Comparison of ENCODE assay signal across 9 mouse cellular contexts in genomic region chr16:92301989-92302388, GRCm38 (mm10). TPM values are rescaled to one million over a fixed set of nuclear protein-coding genes. Genes with fewer than 3 reads are reported as not detected.
DNase-seq lines count a peak whose midpoint lies in the region; ATAC-seq lines count a peak whose summit lies in the region.
"Had no signal": no experiment of that assay in that cellular context is flagged by ENCODE, and none has a peak within 500 bp of the region (broad histone marks: within the 10 kb centered on the region; RNA-seq: fewer than 3 reads in every experiment).

No protein-coding gene starts in this region.

- ATAC-seq in embryonic facial prominence, embryonic 15.5 days (ENCODE audit: insufficient number of reproducible peaks, low FRiP score, low TSS enrichment, low read depth), result no peak

- H3K36me3 ChIP-seq in embryonic facial prominence, embryonic 15.5 days, result peaks cover 18% of the 10 kb centered on the region
- H3K36me3 ChIP-seq in hindbrain, embryonic 10.5 days, result peaks cover 17% of the 10 kb centered on the region

- H3K9me3 ChIP-seq in embryonic facial prominence, embryonic 15.5 days (replicated peaks), result no peaks in the 10 kb centered on the region
- no peaks in the 10 kb centered on the region for H3K9me3 ChIP-seq in hindbrain, embryonic 10.5 days

- H3K27me3 ChIP-seq in embryonic facial prominence, embryonic 15.5 days, result no peaks in the 10 kb centered on the region
- H3K27me3 ChIP-seq in hindbrain, embryonic 10.5 days (ENCODE audit: insufficient read depth, poor library complexity, severe bottlenecking), result no peaks in the 10 kb centered on the region

- peak overlapping the region; percentile 73 for H3K4me3 ChIP-seq in embryonic facial prominence, embryonic 15.5 days (replicated peaks)
- H3K4me3 ChIP-seq in hindbrain, embryonic 10.5 days, result peak overlapping the region; percentile 79

- peak overlapping the region; percentile 74 for H3K4me2 ChIP-seq in embryonic facial prominence, embryonic 15.5 days (replicated peaks)

- H3K4me1 ChIP-seq in embryonic facial prominence, embryonic 15.5 days, result peaks cover 20% of the 10 kb centered on the region
- H3K4me1 ChIP-seq in hindbrain, embryonic 10.5 days (replicated peaks), result peaks cover 26% of the 10 kb centered on the region

- peak overlapping the region; percentile 69 for H3K27ac ChIP-seq in embryonic facial prominence, embryonic 15.5 days (replicated peaks)
- H3K27ac ChIP-seq in hindbrain, embryonic 10.5 days, result peak overlapping the region; percentile 91

- peak; percentile 32 for DNase-seq in retina, postnatal 1 day
- DNase-seq in retina, embryonic 14.5 days (ENCODE audit: low spot score), result no peak
- no peak for DNase-seq in hindbrain, embryonic 10.5 days (ENCODE audit: low spot score)
- peak; percentile 28 to 67 for DNase-seq in lung, postnatal 4 days
- DNase-seq in thymus, postnatal 4 days, result no peak
- DNase-seq in right cerebral cortex, adult 18-20 months, result no peak
- DNase-seq in kidney, postnatal 10 days, result no peak

- peak overlapping the region; percentile 60 for H3K9ac ChIP-seq in embryonic facial prominence, embryonic 15.5 days

- 20% methylated on average over 5 of the region's 5 CpGs for WGBS in embryonic facial prominence, embryonic 15.5 days
- 38% methylated on average over 5 of the region's 5 CpGs for WGBS in hindbrain, embryonic 10.5 days

RNA-seq across cellular contexts. Expression of gene Smim11, which starts 0.9 kb away (rescaled TPM):
- polyA plus RNA-seq in embryonic facial prominence, embryonic 15.5 days (2015; fragmentation: Nextera tagmentation; extraction: Ambion mirVana), result 131 TPM in 2 replicates
- 131 and 136 TPM in 2 replicates for polyA plus RNA-seq in hindbrain, embryonic 10.5 days (2016; fragmentation: Nextera tagmentation; extraction: Ambion mirVana)

RNA-seq across cellular contexts. Expression of gene Kcne2, which starts 9.8 kb away (rescaled TPM):
- 0.22 and 0.23 TPM in 2 replicates for polyA plus RNA-seq in embryonic facial prominence, embryonic 15.5 days (2015; fragmentation: Nextera tagmentation; extraction: Ambion mirVana)
- 1.4 and 13.1 TPM in 2 replicates for polyA plus RNA-seq in hindbrain, embryonic 10.5 days (2016; fragmentation: Nextera tagmentation; extraction: Ambion mirVana)

RNA-seq across cellular contexts. Expression of gene Fam243, which starts 19.3 kb away (rescaled TPM):
- not detected in 2 replicates for polyA plus RNA-seq in embryonic facial prominence, embryonic 15.5 days (2015; fragmentation: Nextera tagmentation; extraction: Ambion mirVana)
- not detected in 2 replicates for polyA plus RNA-seq in hindbrain, embryonic 10.5 days (2016; fragmentation: Nextera tagmentation; extraction: Ambion mirVana)
- polyA plus RNA-seq: frontal cortex, adult 2 months had no signal

RNA-seq across cellular contexts. Expression of gene Kcne1, which starts 57.3 kb away (rescaled TPM):
- polyA plus RNA-seq in embryonic facial prominence, embryonic 15.5 days (2015; fragmentation: Nextera tagmentation; extraction: Ambion mirVana), result 0.11 and 0.67 TPM in 2 replicates
- polyA plus RNA-seq in hindbrain, embryonic 10.5 days (2016; fragmentation: Nextera tagmentation; extraction: Ambion mirVana), result 1.0 and 1.3 TPM in 2 replicates

Comparison
In these comparisons a context has a peak if more than half of its experiments do, and no peak if none do; other contexts are left out.
1. DNase-seq: peak in retina, postnatal 1 day (single experiment) and lung, postnatal 4 days (2 of 2); none in retina, embryonic 14.5 days (single experiment), hindbrain, embryonic 10.5 days (single experiment), thymus, postnatal 4 days (single experiment), right cerebral cortex, adult 18-20 months (single experiment) and kidney, postnatal 10 days (single experiment).